Mouse (Mus musculus) forebrain, embryonic 14.5 days (tissue): ENCODE data around the gene Rnaseh2c. TPM values are rescaled to one million over a fixed set of nuclear protein-coding genes. Genes with fewer than 3 reads are reported as not detected.

Experiments
- ATAC-seq: fragments of 200-750 bp; cut with Nextera tagmentation; 2 replicates; pipeline ENCODE4 v1.8.0; 2017; ENCODE audit warnings: mild to moderate bottlenecking, moderate library complexity
- DNase-seq: peaks from one replicate; pipeline ENCODE4 v3.0.0-alpha.2; 2015; ENCODE audit warnings: low spot score
- H3K27ac ChIP-seq: fragments of 300-500 bp; sonication (generic); 2 replicates; pipeline ENCODE4 v1.5.1; 2014; ENCODE audit warnings: low read depth, mild to moderate bottlenecking, control low read depth, low read length, moderate library complexity
- H3K27me3 ChIP-seq: fragments of 300-500 bp; sonication (generic); replicated peaks from 2 replicates; pipeline ENCODE4 v1.6.1; 2014; ENCODE audit warnings: low read length, control low read depth, mixed read lengths; ENCODE audit not compliant: control insufficient read depth, insufficient read depth
- H3K36me3 ChIP-seq: fragments of 300-500 bp; sonication (generic); 2 replicates; pipeline ENCODE4 v1.6.1; 2014; ENCODE audit warnings: low read length, control low read depth; ENCODE audit not compliant: control insufficient read depth, insufficient read depth
- H3K4me1 ChIP-seq: fragments of 300-500 bp; sonication (generic); 2 replicates; pipeline ENCODE4 v1.6.1; 2014; ENCODE audit warnings: antibody characterized with exemption, low read length, control low read depth; ENCODE audit not compliant: control insufficient read depth, insufficient read depth
- H3K4me2 ChIP-seq: fragments of 300-500 bp; sonication (generic); 2 replicates; pipeline ENCODE4 v1.6.1; 2014; ENCODE audit warnings: mild to moderate bottlenecking, control low read depth, low read length
- H3K4me3 ChIP-seq: fragments of 300-500 bp; sonication (generic); 2 replicates; pipeline ENCODE4 v1.5.1; 2014; ENCODE audit warnings: low read depth, low read length, control low read depth
- H3K9ac ChIP-seq: fragments of 300-500 bp; sonication (generic); 2 replicates; pipeline ENCODE4 v1.6.1; 2014; ENCODE audit warnings: mild to moderate bottlenecking, low read length, control low read depth, moderate library complexity
- H3K9me3 ChIP-seq: fragments of 300-500 bp; sonication (generic); replicated peaks from 2 replicates; pipeline ENCODE4 v1.6.1; 2016; ENCODE audit warnings: low read length, control low read depth, mixed read lengths; ENCODE audit not compliant: control insufficient read depth
- WGBS: fragments of 180-500 bp; shearing (Covaris S2); extraction: QIAGEN DNeasy Blood & Tissue Kit; methylation state at CpG from one replicate; pipeline ENCODE4 v1.1.7; 2014; 5-methylcytosine and 5-hydroxymethylcytosine counted together
- polyA plus RNA-seq: library from polyadenylated mRNA; unstranded; fragments of >200 nt; fragmentation: Nextera tagmentation; extraction: Ambion mirVana; gene quantifications from 2 replicates; pipeline ENCODE4 v1.2.1, GENCODE M21; 2014

Rnaseh2c gene
- 85.7 and 95.8 TPM in 2 replicates for polyA plus RNA-seq

DNA sequence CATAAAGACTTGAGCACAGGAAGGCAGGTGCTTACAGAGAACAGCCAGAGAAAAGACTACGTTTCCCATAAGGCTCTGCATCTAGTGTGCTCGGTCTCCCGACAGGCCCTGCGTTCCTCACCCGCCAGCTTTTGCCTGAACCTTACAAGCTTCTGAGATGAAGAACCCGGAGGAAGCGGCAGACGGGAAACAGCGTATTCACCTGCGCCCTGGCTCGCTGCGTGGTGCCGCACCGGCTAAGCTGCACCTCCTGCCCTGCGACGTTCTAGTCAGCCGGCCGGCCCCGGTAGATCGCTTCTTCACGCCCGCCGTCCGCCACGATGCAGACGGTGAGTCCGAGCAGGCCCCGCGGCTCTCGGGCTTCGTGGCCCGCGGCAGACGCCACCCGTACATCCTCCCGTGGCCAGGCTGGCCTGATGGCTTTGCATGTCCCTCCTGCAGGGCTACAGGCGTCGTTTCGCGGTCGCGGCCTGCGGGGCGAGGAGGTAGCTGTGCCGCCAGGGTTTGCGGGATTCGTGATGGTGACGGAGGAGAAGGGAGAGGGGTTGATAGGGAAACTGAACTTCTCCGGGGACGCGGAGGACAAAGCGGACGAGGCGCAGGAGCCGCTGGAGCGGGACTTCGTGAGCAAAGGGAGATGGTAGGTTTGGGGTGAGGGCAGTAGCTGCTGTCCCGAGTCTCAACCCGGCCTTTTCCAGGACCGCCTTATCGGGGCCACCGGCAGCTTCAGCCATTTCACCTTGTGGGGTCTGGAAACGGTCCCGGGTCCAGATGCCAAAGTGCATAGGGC, at the start of gene Rnaseh2c:
Gene Rnaseh2c (plus strand): TSS at position 122 of the 790 bp plus-strand sequence.
- peaks cover 11% of the 10 kb centered on the region for H3K4me1 ChIP-seq
- peak within 1 kb of the TSS; percentile 90 for H3K4me2 ChIP-seq
- no peaks in the 10 kb centered on the region for H3K9me3 ChIP-seq
- ATAC-seq (peak; percentile 93), DNase-seq (peak; percentile 96)
- peak within 1 kb of the TSS; percentile 94 for H3K9ac ChIP-seq
- WGBS = under 1% methylated on average over 64 of the region's 64 CpGs
- peak within 1 kb of the TSS; percentile 82 for H3K27ac ChIP-seq
- H3K27me3 ChIP-seq = no peaks in the 10 kb centered on the region
- H3K4me3 ChIP-seq = peak within 1 kb of the TSS; percentile 92
- H3K36me3 ChIP-seq = peaks cover 43% of the 10 kb centered on the region

DNA sequence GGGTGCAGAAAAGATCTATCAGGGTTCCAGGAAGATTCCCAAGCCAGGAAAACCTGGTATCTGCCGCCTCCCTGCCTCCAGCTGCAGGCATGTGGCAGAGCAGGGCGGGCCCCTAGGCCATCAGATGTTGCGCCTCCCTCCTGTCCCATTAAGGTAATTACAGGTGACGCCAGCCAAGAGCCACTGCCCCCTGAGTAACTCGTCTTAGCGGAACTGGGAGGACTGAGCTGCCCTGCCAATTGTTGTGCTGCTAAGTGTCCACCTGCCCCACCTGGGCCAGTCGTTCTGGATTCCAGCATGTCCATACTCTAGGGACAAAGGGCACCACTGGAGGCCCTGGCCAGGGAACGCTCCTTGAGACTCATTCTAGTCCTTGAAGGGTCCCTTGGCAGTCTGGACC, 47.9 kb upstream of the Rnaseh2c start:
- Histone ChIP-seq H3K36me3 (no peaks in the 10 kb centered on the region), H3K4me1 (no peaks in the 10 kb centered on the region), H3K9me3 (no peaks in the 10 kb centered on the region), H3K27ac (no peak overlapping the region), H3K4me2 (no peak overlapping the region), H3K27me3 (peaks cover 11% of the 10 kb centered on the region), H3K4me3 (no peak overlapping the region), H3K9ac (no peak overlapping the region)
- no peak for DNase-seq
- no peak for ATAC-seq
- WGBS = 59% methylated on average over 8 of the region's 8 CpGs

DNA sequence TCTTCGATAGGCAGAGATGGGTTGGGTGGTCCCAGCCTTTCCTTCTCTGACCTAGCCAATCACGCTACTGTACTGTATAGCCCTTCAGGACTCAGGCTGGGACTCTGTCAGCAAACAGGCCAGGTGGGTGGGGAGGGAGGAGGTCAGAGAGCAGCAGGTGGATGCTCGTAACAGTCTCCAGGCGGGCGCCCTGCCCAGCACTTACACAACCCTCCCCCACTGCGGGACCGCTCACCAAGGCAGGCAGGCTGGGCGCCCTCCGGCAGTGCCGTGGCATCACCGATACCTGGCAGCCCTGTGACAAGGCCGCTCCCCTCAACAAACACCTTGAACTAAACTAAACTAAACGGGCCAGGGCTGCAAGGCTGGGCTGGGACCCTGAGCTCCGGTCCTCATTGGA, 47.5 kb upstream of the Rnaseh2c start:
- no peak overlapping the region for H3K4me2 ChIP-seq
- no peak overlapping the region for H3K27ac ChIP-seq
- no peak overlapping the region for H3K9ac ChIP-seq
- WGBS = 84% methylated on average over 14 of the region's 14 CpGs
- ATAC-seq (no peak), DNase-seq (no peak)
- no peaks in the 10 kb centered on the region for H3K36me3 ChIP-seq
- no peaks in the 10 kb centered on the region for H3K9me3 ChIP-seq
- H3K4me3 ChIP-seq = no peak overlapping the region
- H3K4me1 ChIP-seq = no peaks in the 10 kb centered on the region
- H3K27me3 ChIP-seq = peaks cover 15% of the 10 kb centered on the region

DNA sequence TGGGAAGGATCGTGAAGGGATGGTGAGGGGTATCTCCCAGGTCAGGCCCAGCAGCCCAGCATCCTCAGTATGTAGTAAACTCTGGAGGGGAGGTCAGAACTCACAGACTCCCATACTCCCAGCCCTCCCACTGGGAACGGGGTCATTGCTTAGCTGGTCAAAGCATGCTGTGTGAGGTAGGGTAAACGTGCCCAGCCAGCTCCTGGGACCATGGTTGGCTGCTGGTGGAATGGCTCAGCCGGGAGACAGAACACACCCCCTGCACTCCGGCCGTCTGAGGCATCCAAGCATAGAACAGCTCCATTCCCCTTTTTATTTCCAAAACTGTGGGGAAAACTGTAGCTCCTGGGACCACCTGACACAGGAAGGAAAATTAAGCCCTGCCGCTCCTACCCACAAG, 43.5 kb upstream of the Rnaseh2c start:
- ATAC-seq = no peak
- H3K4me3 ChIP-seq = no peak overlapping the region
- H3K27me3 ChIP-seq = peaks cover 55% of the 10 kb centered on the region
- 0 out of 2 replicates have a peak, but pooled peaks cover 6% of the 10 kb centered on the region for H3K4me1 ChIP-seq
- no peak overlapping the region for H3K27ac ChIP-seq
- H3K9ac ChIP-seq = no peak overlapping the region
- no peaks in the 10 kb centered on the region for H3K36me3 ChIP-seq
- H3K9me3 ChIP-seq = no peaks in the 10 kb centered on the region
- WGBS = 48% methylated on average over 7 of the region's 7 CpGs
- H3K4me2 ChIP-seq = no peak overlapping the region
- no peak for DNase-seq

DNA sequence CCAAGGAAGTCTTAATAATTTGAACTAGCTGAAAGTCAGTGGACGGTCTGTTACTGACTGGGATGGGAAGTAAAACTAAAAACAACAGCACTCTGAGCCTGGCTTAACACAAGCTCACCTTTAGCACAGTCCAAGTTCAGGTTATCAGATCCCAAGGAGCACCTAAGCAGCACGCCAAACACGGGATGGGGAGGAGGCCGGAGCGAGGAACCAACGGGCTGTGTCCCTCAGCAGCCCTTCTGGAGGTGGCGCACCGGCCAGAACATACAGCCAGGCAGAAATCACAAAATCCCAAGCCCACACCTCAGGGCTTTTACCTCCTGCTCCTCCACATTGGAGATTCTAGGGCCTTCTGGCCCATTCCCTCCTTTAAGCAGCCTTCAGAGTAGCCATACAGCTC, 42.9 kb upstream of the Rnaseh2c start:
- no peak overlapping the region for H3K4me2 ChIP-seq
- H3K9me3 ChIP-seq = no peaks in the 10 kb centered on the region
- H3K36me3 ChIP-seq = no peaks in the 10 kb centered on the region
- 64% methylated on average over 8 of the region's 8 CpGs for WGBS
- no peak for DNase-seq
- ATAC-seq = no peak
- peaks cover 58% of the 10 kb centered on the region for H3K27me3 ChIP-seq
- 0 out of 2 replicates have a peak, but pooled peaks cover 6% of the 10 kb centered on the region for H3K4me1 ChIP-seq
- no peak overlapping the region for H3K9ac ChIP-seq
- H3K27ac ChIP-seq = no peak overlapping the region
- H3K4me3 ChIP-seq = no peak overlapping the region

DNA sequence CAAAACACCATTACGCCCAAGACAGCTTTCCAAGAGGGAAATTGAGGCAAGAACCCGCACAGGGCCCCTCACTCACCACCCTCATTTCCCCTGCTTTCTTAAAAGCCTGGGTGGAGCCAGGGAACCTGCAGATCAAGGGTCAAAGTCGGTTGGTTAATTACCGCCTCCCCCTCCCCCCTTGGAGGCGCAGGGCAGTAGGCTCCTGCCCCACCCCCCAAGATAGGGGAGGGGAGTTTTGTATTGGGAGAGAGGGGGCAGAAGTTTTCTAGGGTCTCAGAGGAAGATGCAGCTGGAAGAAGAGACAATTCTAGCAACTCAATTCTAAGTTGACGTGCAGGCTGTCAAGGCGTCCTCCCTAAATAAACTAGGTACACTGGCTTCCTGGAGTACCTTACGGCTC, 42.4 kb upstream of the Rnaseh2c start:
- ATAC-seq = no peak
- H3K36me3 ChIP-seq = no peaks in the 10 kb centered on the region
- no peak overlapping the region for H3K4me3 ChIP-seq
- no peaks in the 10 kb centered on the region for H3K9me3 ChIP-seq
- 16% methylated on average over 8 of the region's 8 CpGs for WGBS
- no peak for DNase-seq
- peaks cover 58% of the 10 kb centered on the region for H3K27me3 ChIP-seq
- H3K27ac ChIP-seq = no peak overlapping the region
- no peak overlapping the region for H3K9ac ChIP-seq
- H3K4me2 ChIP-seq = no peak overlapping the region
- 0 out of 2 replicates have a peak, but pooled peaks cover 6% of the 10 kb centered on the region for H3K4me1 ChIP-seq

DNA sequence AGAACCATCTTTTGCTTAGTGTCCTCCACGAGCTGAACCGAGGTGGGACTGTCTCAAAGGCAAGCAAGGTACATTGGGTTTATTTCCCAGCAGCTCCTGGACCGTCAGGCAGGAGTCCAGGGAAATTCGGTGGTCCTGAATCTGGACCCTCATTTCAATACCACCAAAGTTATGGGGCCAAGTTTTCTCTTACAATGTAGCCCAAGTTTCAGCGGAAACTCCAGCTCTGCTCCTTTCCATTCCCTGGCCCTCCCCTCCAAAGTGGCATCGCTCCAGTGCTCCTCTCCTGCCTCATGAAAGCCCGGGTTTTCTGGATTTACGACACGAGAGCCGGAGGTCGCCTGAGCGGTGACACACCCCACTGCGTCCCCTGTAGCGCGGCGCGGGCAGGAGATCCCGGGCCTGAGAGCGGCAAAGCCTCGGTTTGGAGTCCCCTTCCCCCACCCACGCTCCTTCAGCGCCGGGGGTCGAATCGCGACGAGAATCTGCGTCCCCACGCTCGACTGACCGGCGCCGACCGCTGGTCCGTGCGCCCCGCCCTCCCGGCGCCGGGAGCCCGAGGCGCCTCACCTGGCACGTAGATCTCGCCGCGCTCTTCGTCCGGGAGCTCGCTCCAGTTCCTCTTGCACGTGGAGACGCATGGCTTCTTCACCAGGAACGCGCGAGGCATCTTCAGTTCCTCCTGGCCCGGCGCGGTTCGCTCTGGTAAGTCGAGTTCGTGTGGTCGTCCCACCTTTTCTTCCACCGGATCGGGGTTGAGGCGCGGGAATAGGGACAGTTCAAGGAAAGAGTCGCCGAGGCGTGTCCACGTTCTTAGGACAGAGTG, 41.8 kb upstream of the Rnaseh2c start:
- Histone ChIP-seq H3K4me1 (0 out of 2 replicates have a peak, but pooled peaks cover 6% of the 10 kb centered on the region), H3K27me3 (peaks cover 58% of the 10 kb centered on the region), H3K27ac (no peak overlapping the region), H3K36me3 (no peaks in the 10 kb centered on the region), H3K4me2 (peak overlapping the region; percentile 48), H3K4me3 (peak overlapping the region; percentile 27), H3K9me3 (no peaks in the 10 kb centered on the region), H3K9ac (peak overlapping the region; percentile 29; the same call in 1 of the 2 replicates)
- DNase-seq (no peak), ATAC-seq (no peak)
- WGBS = 1% methylated on average over 69 of the region's 69 CpGs

DNA sequence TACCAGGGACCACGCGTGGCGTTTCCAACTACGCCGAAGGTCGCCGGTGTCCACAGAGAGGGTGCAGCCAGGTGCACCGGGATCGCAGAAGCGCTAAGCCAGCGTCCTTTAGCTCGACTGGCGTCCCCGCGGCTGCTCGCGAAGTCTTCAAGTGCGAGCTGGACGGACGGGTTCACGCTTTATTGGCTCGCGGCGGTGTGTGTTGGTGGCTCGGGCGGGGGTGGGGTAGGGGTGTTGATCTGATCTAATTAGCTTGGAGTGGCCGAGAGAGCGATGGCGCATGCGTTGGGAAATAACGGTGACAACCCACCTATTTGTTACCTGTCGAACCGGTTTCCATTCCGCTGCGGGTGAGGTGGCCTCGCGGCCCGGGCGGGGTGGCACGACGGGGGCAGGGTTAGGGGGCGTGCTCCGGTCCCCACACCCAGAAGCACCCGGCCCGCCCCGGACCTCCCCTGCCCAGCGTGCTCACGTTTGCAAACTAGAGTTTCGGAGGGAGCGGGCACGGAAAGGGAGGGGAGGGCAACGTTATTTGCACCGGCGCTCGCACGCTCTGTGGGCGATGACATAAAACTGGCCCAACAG, 41.1 kb upstream of the Rnaseh2c start, which contains the start of gene Ovol1:
Gene Ovol1 (minus strand): TSS at position 190 of the 585 bp plus-strand sequence.
- ATAC-seq = no peak
- Histone ChIP-seq H3K4me3 (peak within 1 kb of the TSS; percentile 27), H3K9ac (peak within 1 kb of the TSS; percentile 32; the same call in 1 of the 2 replicates), H3K4me2 (peak within 1 kb of the TSS; percentile 48), H3K4me1 (0 out of 2 replicates have a peak, but pooled peaks cover 6% of the 10 kb centered on the region), H3K27me3 (peaks cover 58% of the 10 kb centered on the region), H3K36me3 (no peaks in the 10 kb centered on the region), H3K27ac (no peak within 1 kb of the TSS), H3K9me3 (no peaks in the 10 kb centered on the region)
- WGBS = under 1% methylated on average over 51 of the region's 57 CpGs
- DNase-seq = peak; percentile 20
